Mouse (Mus musculus) kidney, embryonic 14.5 days (tissue): ENCODE data around the gene Slc24a3. TPM values are rescaled to one million over a fixed set of nuclear protein-coding genes. Genes with fewer than 3 reads are reported as not detected.

Experiments used
- ATAC-seq: fragments of 200-750 bp; cut with Nextera tagmentation; 2 replicates; pipeline ENCODE4 v1.8.0; 2017; ENCODE audit warnings: moderate number of reproducible peaks, mild to moderate bottlenecking, moderate TSS enrichment, moderate library complexity; ENCODE audit not compliant: low FRiP score, low TSS enrichment
- H3K27ac ChIP-seq: fragments of 300-500 bp; sonication (generic); 2 replicates; pipeline ENCODE4 v1.5.1; 2014; ENCODE audit warnings: low read depth, mild to moderate bottlenecking, low read length, moderate library complexity, mixed read lengths
- H3K27me3 ChIP-seq: fragments of 300-500 bp; sonication (generic); 2 replicates; pipeline ENCODE4 v1.6.1; 2014; ENCODE audit warnings: mild to moderate bottlenecking, low read length; ENCODE audit not compliant: control insufficient read depth, insufficient read depth
- H3K36me3 ChIP-seq: fragments of 300-500 bp; sonication (generic); 2 replicates; pipeline ENCODE4 v1.6.1; 2014; ENCODE audit warnings: low read length, mixed read lengths; ENCODE audit not compliant: control insufficient read depth, insufficient read depth
- H3K4me1 ChIP-seq: fragments of 300-500 bp; sonication (generic); 2 replicates; pipeline ENCODE4 v1.6.1; 2014; ENCODE audit warnings: low read length, mixed read lengths; ENCODE audit not compliant: control insufficient read depth, insufficient read depth
- H3K4me2 ChIP-seq: fragments of 300-500 bp; sonication (generic); replicated peaks from 2 replicates; pipeline ENCODE4 v1.6.1; 2014; ENCODE audit warnings: low read depth, mild to moderate bottlenecking, low read length
- H3K4me3 ChIP-seq: fragments of 300-500 bp; sonication (generic); 2 replicates; pipeline ENCODE4 v1.5.1; 2014; ENCODE audit warnings: mild to moderate bottlenecking, low read length
- H3K9ac ChIP-seq: fragments of 300-500 bp; sonication (generic); 2 replicates; pipeline ENCODE4 v1.6.1; 2014; ENCODE audit warnings: low read depth, mild to moderate bottlenecking, low read length, moderate library complexity
- H3K9me3 ChIP-seq: fragments of 300-500 bp; sonication (generic); 2 replicates; pipeline ENCODE4 v1.6.1; 2016; ENCODE audit warnings: low read length; ENCODE audit not compliant: control insufficient read depth
- WGBS: fragments of 180-500 bp; shearing (Covaris S2); extraction: QIAGEN DNeasy Blood & Tissue Kit; methylation state at CpG from one replicate; pipeline ENCODE4 v1.1.7; 2014; 5-methylcytosine and 5-hydroxymethylcytosine counted together
- polyA plus RNA-seq: library from polyadenylated mRNA; unstranded; fragments of >200 nt; fragmentation: Nextera tagmentation; extraction: Ambion mirVana; gene quantifications from 2 replicates; pipeline ENCODE4 v1.2.1, GENCODE M21; 2014

Gene Slc24a3
- polyA plus RNA-seq, 1 experiment from 2014 or later = 2.4 TPM

- Histone ChIP-seq H3K36me3 (no peaks in the 10 kb centered on the region), H3K27ac (no peak overlapping the region), H3K4me3 (no peak overlapping the region), H3K9ac (no peak overlapping the region), H3K4me2 (no peak overlapping the region), H3K4me1 (no peaks in the 10 kb centered on the region), H3K9me3 (no peaks in the 10 kb centered on the region), H3K27me3 (no peaks in the 10 kb centered on the region)
- ATAC-seq = no peak
- WGBS = 46% methylated on average over 4 of the region's 4 CpGs
These were observed 348.4 kb downstream of the Slc24a3 start for GRCm38 (mm10) chr2:145515956-145516355.

DNA sequence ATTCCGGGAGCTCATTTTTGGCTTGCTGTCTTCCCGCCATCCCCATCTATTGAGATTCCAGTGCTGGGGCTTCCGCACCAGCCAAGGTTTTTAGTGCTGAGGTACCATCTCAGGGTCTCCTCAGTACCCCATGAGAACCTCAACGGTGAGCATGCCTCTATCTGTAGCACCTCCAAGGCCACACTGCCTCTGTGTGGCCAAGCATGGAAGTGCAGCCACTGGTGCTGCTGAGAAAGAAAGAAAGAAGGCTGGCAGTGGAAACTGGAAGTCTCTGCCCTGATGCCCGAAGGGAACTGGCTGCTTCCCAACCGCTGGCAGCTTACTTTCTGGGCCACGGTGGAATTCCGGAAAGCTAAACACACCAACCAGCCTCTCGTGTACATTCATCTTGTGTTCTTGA is 349.8 kb downstream of the Slc24a3 start:
- H3K4me1 ChIP-seq = no peaks in the 10 kb centered on the region
- no peak overlapping the region for H3K4me2 ChIP-seq
- H3K27ac ChIP-seq = no peak overlapping the region
- no peaks in the 10 kb centered on the region for H3K27me3 ChIP-seq
- WGBS = 56% methylated on average over 9 of the region's 9 CpGs
- H3K36me3 ChIP-seq = no peaks in the 10 kb centered on the region
- 0 out of 2 replicates have a peak, but pooled peaks have one; percentile 57 for ATAC-seq
- H3K4me3 ChIP-seq = no peak overlapping the region
- H3K9me3 ChIP-seq = no peaks in the 10 kb centered on the region
- H3K9ac ChIP-seq = no peak overlapping the region

GRCm38 (mm10) chr2:145522017-145522416 is 354.5 kb downstream of the Slc24a3 start:
- H3K27ac ChIP-seq = no peak overlapping the region
- no peaks in the 10 kb centered on the region for H3K36me3 ChIP-seq
- H3K4me2 ChIP-seq = no peak overlapping the region
- 75% methylated on average over 3 of the region's 3 CpGs for WGBS
- no peak overlapping the region for H3K9ac ChIP-seq
- ATAC-seq = no peak
- no peaks in the 10 kb centered on the region for H3K9me3 ChIP-seq
- H3K4me3 ChIP-seq = no peak overlapping the region
- no peaks in the 10 kb centered on the region for H3K27me3 ChIP-seq
- H3K4me1 ChIP-seq = no peaks in the 10 kb centered on the region

GRCm38 (mm10) chr2:145523381-145523780 is 355.8 kb downstream of the Slc24a3 start:
- WGBS = 91% methylated on average over 4 of the region's 4 CpGs
- Histone ChIP-seq H3K9ac (no peak overlapping the region), H3K27me3 (no peaks in the 10 kb centered on the region), H3K4me2 (no peak overlapping the region), H3K9me3 (no peaks in the 10 kb centered on the region), H3K4me1 (no peaks in the 10 kb centered on the region), H3K4me3 (no peak overlapping the region), H3K36me3 (no peaks in the 10 kb centered on the region), H3K27ac (no peak overlapping the region)
- ATAC-seq = no peak

DNA sequence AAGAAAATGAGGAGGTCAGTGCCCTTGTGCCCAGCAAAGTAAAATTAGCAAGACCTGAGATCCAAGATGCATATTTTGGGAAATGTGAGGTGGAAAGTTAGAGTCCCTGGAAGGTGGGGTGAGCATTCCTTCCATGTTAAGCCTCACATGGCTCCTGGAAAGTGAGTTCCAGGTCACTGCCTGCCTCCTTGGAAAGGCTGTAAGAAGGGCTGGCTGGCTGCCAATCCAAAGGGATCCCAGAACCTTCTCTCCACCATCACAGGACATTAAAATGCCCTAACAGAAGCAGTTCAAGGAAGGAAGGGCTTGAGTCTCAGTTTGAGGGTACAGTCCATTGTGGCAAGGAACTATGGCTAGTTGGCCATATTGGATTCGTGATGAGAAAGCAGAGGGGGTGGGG is 359.6 kb downstream of the Slc24a3 start:
- no peaks in the 10 kb centered on the region for H3K4me1 ChIP-seq
- WGBS = 91% methylated on average over 1 of the region's 1 CpGs
- H3K27ac ChIP-seq = no peak overlapping the region
- no peak overlapping the region for H3K4me3 ChIP-seq
- no peak for ATAC-seq
- no peaks in the 10 kb centered on the region for H3K36me3 ChIP-seq
- no peaks in the 10 kb centered on the region for H3K27me3 ChIP-seq
- H3K9me3 ChIP-seq = no peaks in the 10 kb centered on the region
- no peak overlapping the region for H3K4me2 ChIP-seq
- H3K9ac ChIP-seq = no peak overlapping the region

- 67% methylated on average over 4 of the region's 4 CpGs for WGBS
- H3K27me3 ChIP-seq = no peaks in the 10 kb centered on the region
- H3K4me1 ChIP-seq = no peaks in the 10 kb centered on the region
- no peak overlapping the region for H3K4me2 ChIP-seq
- H3K9me3 ChIP-seq = no peaks in the 10 kb centered on the region
- ATAC-seq = no peak
- no peak overlapping the region for H3K27ac ChIP-seq
- no peak overlapping the region for H3K4me3 ChIP-seq
- no peak overlapping the region for H3K9ac ChIP-seq
- H3K36me3 ChIP-seq = no peaks in the 10 kb centered on the region
These were observed 363.4 kb downstream of the Slc24a3 start for GRCm38 (mm10) chr2:145530941-145531353.

- H3K4me2 ChIP-seq = no peak overlapping the region
- no peak overlapping the region for H3K27ac ChIP-seq
- ATAC-seq = no peak
- H3K9me3 ChIP-seq = no peaks in the 10 kb centered on the region
- WGBS = 84% methylated on average over 2 of the region's 2 CpGs
- no peaks in the 10 kb centered on the region for H3K36me3 ChIP-seq
- H3K9ac ChIP-seq = no peak overlapping the region
- H3K27me3 ChIP-seq = no peaks in the 10 kb centered on the region
- H3K4me1 ChIP-seq = no peaks in the 10 kb centered on the region
- no peak overlapping the region for H3K4me3 ChIP-seq
These were observed 365.5 kb downstream of the Slc24a3 start for GRCm38 (mm10) chr2:145533086-145533485.

DNA sequence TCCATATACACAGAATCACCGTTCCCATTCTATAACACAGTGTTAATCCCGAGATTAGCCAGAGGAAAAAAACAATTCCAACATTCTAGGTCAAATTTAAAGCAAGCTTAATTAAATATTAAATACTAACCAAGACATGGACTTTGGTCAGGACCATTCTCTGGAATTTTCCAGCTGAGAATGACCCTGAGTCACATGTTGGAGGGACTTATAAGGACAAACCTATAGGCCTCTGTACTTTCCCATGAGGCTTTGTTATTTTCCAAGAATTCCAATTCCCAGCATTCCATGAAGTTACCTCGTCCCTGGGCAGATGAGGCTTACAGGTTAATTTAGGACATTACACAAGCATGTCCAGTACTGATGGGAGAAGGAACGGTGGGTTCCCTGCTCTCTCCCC is 367.8 kb downstream of the Slc24a3 start:
- Histone ChIP-seq H3K9ac (no peak overlapping the region), H3K27me3 (no peaks in the 10 kb centered on the region), H3K9me3 (no peaks in the 10 kb centered on the region), H3K27ac (no peak overlapping the region), H3K36me3 (no peaks in the 10 kb centered on the region), H3K4me2 (no peak overlapping the region), H3K4me1 (no peaks in the 10 kb centered on the region), H3K4me3 (no peak overlapping the region)
- ATAC-seq = no peak
- WGBS = 83% methylated on average over 4 of the region's 4 CpGs

DNA sequence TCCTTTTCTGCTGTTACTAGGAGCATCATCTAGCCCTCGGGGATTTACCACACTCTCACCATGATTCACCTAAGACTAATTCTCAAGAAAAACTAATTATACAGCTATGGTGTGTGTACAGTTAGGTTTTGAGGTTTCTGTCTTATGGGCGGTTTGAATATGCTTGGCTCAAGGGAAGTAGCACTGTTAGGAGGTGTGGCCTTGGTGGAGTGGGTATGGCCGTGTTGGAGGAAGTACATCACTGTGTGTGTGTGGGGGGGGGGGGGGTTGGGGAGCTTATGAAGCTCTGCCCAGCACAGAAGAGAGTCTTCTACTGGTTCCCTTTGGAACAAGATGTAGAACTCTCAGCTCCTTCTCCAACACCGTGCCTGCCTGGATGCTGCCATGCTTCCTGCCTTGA is 368.2 kb downstream of the Slc24a3 start:
- Histone ChIP-seq H3K9me3 (no peaks in the 10 kb centered on the region), H3K4me1 (no peaks in the 10 kb centered on the region), H3K4me3 (no peak overlapping the region), H3K27ac (no peak overlapping the region), H3K4me2 (no peak overlapping the region), H3K36me3 (no peaks in the 10 kb centered on the region), H3K9ac (no peak overlapping the region), H3K27me3 (no peaks in the 10 kb centered on the region)
- no peak for ATAC-seq
- 91% methylated on average over 4 of the region's 4 CpGs for WGBS

GRCm38 (mm10) chr2:145536986-145537385 is 369.4 kb downstream of the Slc24a3 start:
- H3K27me3 ChIP-seq = no peaks in the 10 kb centered on the region
- H3K4me2 ChIP-seq = no peak overlapping the region
- H3K36me3 ChIP-seq = no peaks in the 10 kb centered on the region
- H3K9me3 ChIP-seq = no peaks in the 10 kb centered on the region
- H3K9ac ChIP-seq = no peak overlapping the region
- H3K4me3 ChIP-seq = no peak overlapping the region
- H3K4me1 ChIP-seq = no peaks in the 10 kb centered on the region
- H3K27ac ChIP-seq = no peak overlapping the region
- ATAC-seq = no peak
- WGBS = 34% methylated on average over 4 of the region's 4 CpGs
